Mouse (Mus musculus): Measurements from ENCODE around the gene Pald1. TPM values are rescaled to one million over a fixed set of nuclear protein-coding genes. Genes with fewer than 3 reads are reported as not detected.

Gene Pald1
- total and polyA plus RNA-seq, 3 experiments = 15.3 to 17.7 (median 17.6) TPM

GRCm38 (mm10) chr10:61402480-61402879 lies 19.1 kb upstream of the Pald1 start:
- no peak overlapping the region for H3K9ac ChIP-seq (ENCODE audit: low read depth, low read length)
- no peaks in the 10 kb centered on the region for H3K27me3 ChIP-seq (ENCODE audit: control insufficient read depth, insufficient read depth, low read length)
- WGBS = 76% methylated on average over 5 of the region's 5 CpGs
- peaks cover 4% of the 10 kb centered on the region for H3K4me1 ChIP-seq (ENCODE audit: control insufficient read depth, insufficient read depth, low read length)
- intact Hi-C loops (cut with DNase I) = no loop called here
- no peaks in the 10 kb centered on the region for H3K79me2 ChIP-seq (replicated peaks; ENCODE audit: control insufficient read depth, insufficient read depth, low read length)
- TF ChIP-seq POLR2A (IDR thresholded peaks at IDR 0.05; ENCODE audit: insufficient read depth, low read depth, low read length) (no peak), EP300 (IDR thresholded peaks at IDR 0.05; ENCODE audit: insufficient read depth, low read depth, low read length) (no peak), CTCF (IDR thresholded peaks at IDR 0.05) (peak; percentile 47)
- H3K4me3 ChIP-seq = no peak overlapping the region
- H3K27ac ChIP-seq = no peak overlapping the region
- no peak for DNase-seq
- H3K36me3 ChIP-seq (ENCODE audit: control insufficient read depth, insufficient read depth, low read length) = no peaks in the 10 kb centered on the region

- no peak overlapping the region for H3K9ac ChIP-seq (ENCODE audit: low read depth, low read length)
- H3K79me2 ChIP-seq (replicated peaks; ENCODE audit: control insufficient read depth, insufficient read depth, low read length) = no peaks in the 10 kb centered on the region
- no peak for TF ChIP-seq POLR2A (IDR thresholded peaks at IDR 0.05; ENCODE audit: insufficient read depth, low read depth, low read length)
- no peak overlapping the region for H3K27ac ChIP-seq
- H3K4me1 ChIP-seq (ENCODE audit: control insufficient read depth, insufficient read depth, low read length) = peaks cover 4% of the 10 kb centered on the region
- 96% methylated on average over 5 of the region's 5 CpGs for WGBS
- DNase-seq = no peak
- no peaks in the 10 kb centered on the region for H3K36me3 ChIP-seq (ENCODE audit: control insufficient read depth, insufficient read depth, low read length)
- H3K27me3 ChIP-seq (ENCODE audit: control insufficient read depth, insufficient read depth, low read length) = no peaks in the 10 kb centered on the region
- intact Hi-C loops (cut with DNase I) = no loop called here
- no peak overlapping the region for H3K4me3 ChIP-seq
These were observed 17.1 kb upstream of the Pald1 start for GRCm38 (mm10) chr10:61400407-61400806.

GRCm38 (mm10) chr10:61399156-61399734 lies 15.9 kb upstream of the Pald1 start:
- Histone ChIP-seq H3K4me3 (no peak overlapping the region), H3K4me1 (ENCODE audit: control insufficient read depth, insufficient read depth, low read length) (peaks cover 4% of the 10 kb centered on the region), H3K27ac (no peak overlapping the region), H3K9ac (ENCODE audit: low read depth, low read length) (no peak overlapping the region), H3K27me3 (ENCODE audit: control insufficient read depth, insufficient read depth, low read length) (no peaks in the 10 kb centered on the region), H3K36me3 (ENCODE audit: control insufficient read depth, insufficient read depth, low read length) (no peaks in the 10 kb centered on the region), H3K79me2 (replicated peaks; ENCODE audit: control insufficient read depth, insufficient read depth, low read length) (no peaks in the 10 kb centered on the region)
- intact Hi-C loops (cut with DNase I) = loop anchor here (1.0 to 2.0 kb wide), 2 partner anchors 58 to 198 kb away; no protein-coding TSS in a partner anchor
- DNase-seq = peak; percentile 72 to 73
- WGBS = 26% methylated on average over 13 of the region's 13 CpGs
- TF ChIP-seq EP300 (IDR thresholded peaks at IDR 0.05; ENCODE audit: insufficient read depth, low read depth, low read length) = peak; percentile 96
- no peak for TF ChIP-seq POLR2A (IDR thresholded peaks at IDR 0.05; ENCODE audit: insufficient read depth, low read depth, low read length)
- TF ChIP-seq CTCF (IDR thresholded peaks at IDR 0.05) = peak; percentile 95

GRCm38 (mm10) chr10:61398125-61398524 lies 14.8 kb upstream of the Pald1 start:
- H3K27me3 ChIP-seq (ENCODE audit: control insufficient read depth, insufficient read depth, low read length) = no peaks in the 10 kb centered on the region
- no peaks in the 10 kb centered on the region for H3K36me3 ChIP-seq (ENCODE audit: control insufficient read depth, insufficient read depth, low read length)
- H3K4me1 ChIP-seq (ENCODE audit: control insufficient read depth, insufficient read depth, low read length) = peaks cover 4% of the 10 kb centered on the region
- TF ChIP-seq POLR2A (IDR thresholded peaks at IDR 0.05; ENCODE audit: insufficient read depth, low read depth, low read length) (no peak), EP300 (IDR thresholded peaks at IDR 0.05; ENCODE audit: insufficient read depth, low read depth, low read length) (no peak), CTCF (IDR thresholded peaks at IDR 0.05) (no peak)
- intact Hi-C loops (cut with DNase I) = loop anchor here (2.0 kb wide), 1 partner anchor 197 kb away; no protein-coding TSS in a partner anchor
- H3K27ac ChIP-seq = no peak overlapping the region
- DNase-seq = no peak
- WGBS = 74% methylated on average over 3 of the region's 3 CpGs
- H3K9ac ChIP-seq (ENCODE audit: low read depth, low read length) = no peak overlapping the region
- H3K4me3 ChIP-seq = no peak overlapping the region
- no peaks in the 10 kb centered on the region for H3K79me2 ChIP-seq (replicated peaks; ENCODE audit: control insufficient read depth, insufficient read depth, low read length)

- TF ChIP-seq EP300 (IDR thresholded peaks at IDR 0.05; ENCODE audit: insufficient read depth, low read depth, low read length) = no peak
- TF ChIP-seq POLR2A (IDR thresholded peaks at IDR 0.05; ENCODE audit: insufficient read depth, low read depth, low read length) = no peak
- TF ChIP-seq CTCF (IDR thresholded peaks at IDR 0.05) = no peak
- Histone ChIP-seq H3K4me3 (no peak overlapping the region), H3K27ac (no peak overlapping the region), H3K36me3 (ENCODE audit: control insufficient read depth, insufficient read depth, low read length) (no peaks in the 10 kb centered on the region), H3K27me3 (ENCODE audit: control insufficient read depth, insufficient read depth, low read length) (no peaks in the 10 kb centered on the region), H3K9ac (ENCODE audit: low read depth, low read length) (no peak overlapping the region), H3K4me1 (ENCODE audit: control insufficient read depth, insufficient read depth, low read length) (peaks cover 8% of the 10 kb centered on the region; the same call in 1 of the 2 replicates), H3K79me2 (replicated peaks; ENCODE audit: control insufficient read depth, insufficient read depth, low read length) (no peaks in the 10 kb centered on the region)
- no peak for DNase-seq
- WGBS = 34% methylated on average over 9 of the region's 9 CpGs
- intact Hi-C loops (cut with DNase I) = no loop called here
These were observed 11.3 kb upstream of the Pald1 start for GRCm38 (mm10) chr10:61394476-61395136.

GRCm38 (mm10) chr10:61392584-61392983 lies 9.3 kb upstream of the Pald1 start:
- DNase-seq = no peak
- no peak for TF ChIP-seq POLR2A (IDR thresholded peaks at IDR 0.05; ENCODE audit: insufficient read depth, low read depth, low read length)
- TF ChIP-seq EP300 (IDR thresholded peaks at IDR 0.05; ENCODE audit: insufficient read depth, low read depth, low read length) = no peak
- TF ChIP-seq CTCF (IDR thresholded peaks at IDR 0.05) = no peak
- Histone ChIP-seq H3K27ac (no peak overlapping the region), H3K79me2 (replicated peaks; ENCODE audit: control insufficient read depth, insufficient read depth, low read length) (no peaks in the 10 kb centered on the region), H3K4me1 (ENCODE audit: control insufficient read depth, insufficient read depth, low read length) (peaks cover 7% of the 10 kb centered on the region; the same call in 1 of the 2 replicates), H3K9ac (ENCODE audit: low read depth, low read length) (no peak overlapping the region), H3K36me3 (ENCODE audit: control insufficient read depth, insufficient read depth, low read length) (no peaks in the 10 kb centered on the region), H3K27me3 (ENCODE audit: control insufficient read depth, insufficient read depth, low read length) (no peaks in the 10 kb centered on the region), H3K4me3 (no peak overlapping the region)
- intact Hi-C loops (cut with DNase I) = no loop called here
- WGBS = 53% methylated on average over 4 of the region's 4 CpGs
